Mouse (Mus musculus) lung, adult 2 months (tissue): ENCODE measurements around the gene Helb.

Experiments
- CTCF ChIP-seq: fragments of 200-500 bp; IDR thresholded peaks from 2 replicates; pipeline ENCODE4 v1.5.1; 2011; ENCODE audit warnings: mild to moderate bottlenecking, low read length, control low read depth; ENCODE audit not compliant: insufficient read depth
- POLR2A ChIP-seq: fragments of 200-500 bp; IDR thresholded peaks from 2 replicates; pipeline ENCODE4 v1.6.1; 2011; ENCODE audit warnings: low read depth, mild to moderate bottlenecking, control low read depth, low read length, borderline replicate concordance; ENCODE audit errors: extremely low read depth

GRCm38 (mm10) chr10:120044714-120045234, 68.0 kb downstream of the Helb start:
- TF ChIP-seq CTCF = no peak
- TF ChIP-seq POLR2A = no peak
